Mouse (Mus musculus) limb, embryonic 15.5 days (tissue): ENCODE measurements at regions not wholly inside any gene's neighbourhood (a gene's known extent, or its start where the extent isn't known, plus 50 kb on each side); places are given as distances from the start of the nearest gene placed in this dataset.
A peak's percentile ranks its signal among the peaks of the same experiment; 100 is the strongest.

Experiments used
- ATAC-seq: fragments of 200-750 bp; cut with Nextera tagmentation; 2 replicates; pipeline ENCODE4 v1.8.0; 2017; ENCODE audit warnings: low read depth, moderate TSS enrichment; ENCODE audit not compliant: insufficient number of reproducible peaks, low FRiP score, low TSS enrichment
- H3K27ac ChIP-seq: fragments of 300-500 bp; sonication (generic); 2 replicates; pipeline ENCODE4 v1.5.1; 2015; ENCODE audit warnings: moderate library complexity, mild to moderate bottlenecking, inconsistent platforms
- H3K27me3 ChIP-seq: fragments of 300-500 bp; sonication (generic); 2 replicates; pipeline ENCODE4 v1.6.1; 2015; ENCODE audit warnings: inconsistent platforms
- H3K36me3 ChIP-seq: fragments of 300-500 bp; sonication (generic); 2 replicates; pipeline ENCODE4 v1.6.1; 2015; ENCODE audit warnings: inconsistent platforms
- H3K4me1 ChIP-seq: fragments of 300-500 bp; sonication (generic); 2 replicates; pipeline ENCODE4 v1.6.1; 2015; ENCODE audit warnings: inconsistent platforms
- H3K4me2 ChIP-seq: fragments of 300-500 bp; sonication (generic); 2 replicates; pipeline ENCODE4 v1.6.1; 2015; ENCODE audit warnings: mild to moderate bottlenecking, inconsistent platforms
- H3K4me3 ChIP-seq: fragments of 300-500 bp; sonication (generic); 2 replicates; pipeline ENCODE4 v1.5.1; 2015; ENCODE audit warnings: mild to moderate bottlenecking, inconsistent platforms
- H3K9ac ChIP-seq: fragments of 300-500 bp; sonication (generic); 2 replicates; pipeline ENCODE4 v1.6.1; 2015; ENCODE audit warnings: inconsistent platforms
- H3K9me3 ChIP-seq: fragments of 300-500 bp; sonication (generic); 2 replicates; pipeline ENCODE4 v1.6.1; 2016; ENCODE audit warnings: inconsistent platforms
- WGBS: fragments of 180-500 bp; shearing (Covaris S2); methylation state at CpG from one replicate; pipeline ENCODE4 v1.1.7; 2015; 5-methylcytosine and 5-hydroxymethylcytosine counted together

- H3K9me3 ChIP-seq, result no peaks in the 10 kb centered on the region
- H3K36me3 ChIP-seq, result no peaks in the 10 kb centered on the region
- no peaks in the 10 kb centered on the region for H3K27me3 ChIP-seq
- H3K27ac ChIP-seq, result no peak overlapping the region
- H3K4me1 ChIP-seq, result no peaks in the 10 kb centered on the region
- no peak overlapping the region for H3K4me3 ChIP-seq
- H3K9ac ChIP-seq, result no peak overlapping the region
- WGBS, result 83% methylated on average over 2 of the region's 2 CpGs
- no peak overlapping the region for H3K4me2 ChIP-seq
- no peak for ATAC-seq
Observed at GRCm38 (mm10) chr1:71917021-71917420, 264.0 kb upstream of the Fn1 start.

GRCm38 (mm10) chr1:71914439-71914838 is 261.4 kb upstream of the Fn1 start:
- Histone ChIP-seq H3K4me1 (peaks cover 2% of the 10 kb centered on the region; the same call in 1 of the 2 replicates), H3K4me2 (no peak overlapping the region), H3K9me3 (no peaks in the 10 kb centered on the region), H3K36me3 (no peaks in the 10 kb centered on the region), H3K9ac (no peak overlapping the region), H3K27me3 (no peaks in the 10 kb centered on the region), H3K4me3 (no peak overlapping the region), H3K27ac (no peak overlapping the region)
- no peak for ATAC-seq
- 68% methylated on average over 3 of the region's 3 CpGs for WGBS

GRCm38 (mm10) chr1:71913221-71913620 is 260.2 kb upstream of the Fn1 start:
- H3K27ac ChIP-seq, result no peak overlapping the region
- no peak for ATAC-seq
- H3K27me3 ChIP-seq, result no peaks in the 10 kb centered on the region
- no peaks in the 10 kb centered on the region for H3K9me3 ChIP-seq
- H3K36me3 ChIP-seq, result no peaks in the 10 kb centered on the region
- H3K4me1 ChIP-seq, result peaks cover 3% of the 10 kb centered on the region; the same call in 1 of the 2 replicates
- H3K9ac ChIP-seq, result no peak overlapping the region
- no peak overlapping the region for H3K4me2 ChIP-seq
- 60% methylated on average over 5 of the region's 5 CpGs for WGBS
- no peak overlapping the region for H3K4me3 ChIP-seq

GRCm38 (mm10) chr1:71912441-71912840 is 259.4 kb upstream of the Fn1 start:
- 34% methylated on average over 2 of the region's 3 CpGs for WGBS
- no peak overlapping the region for H3K4me3 ChIP-seq
- no peaks in the 10 kb centered on the region for H3K9me3 ChIP-seq
- H3K27ac ChIP-seq, result no peak overlapping the region
- H3K4me1 ChIP-seq, result peaks cover 3% of the 10 kb centered on the region; the same call in 1 of the 2 replicates
- no peak overlapping the region for H3K4me2 ChIP-seq
- H3K27me3 ChIP-seq, result no peaks in the 10 kb centered on the region
- no peaks in the 10 kb centered on the region for H3K36me3 ChIP-seq
- no peak for ATAC-seq
- no peak overlapping the region for H3K9ac ChIP-seq

- H3K36me3 ChIP-seq, result no peaks in the 10 kb centered on the region
- WGBS, result 70% methylated on average over 1 of the region's 1 CpGs
- H3K4me2 ChIP-seq, result no peak overlapping the region
- no peak overlapping the region for H3K4me3 ChIP-seq
- H3K9me3 ChIP-seq, result no peaks in the 10 kb centered on the region
- no peak overlapping the region for H3K9ac ChIP-seq
- no peak overlapping the region for H3K27ac ChIP-seq
- peaks cover 3% of the 10 kb centered on the region; the same call in 1 of the 2 replicates for H3K4me1 ChIP-seq
- H3K27me3 ChIP-seq, result no peaks in the 10 kb centered on the region
- no peak for ATAC-seq
Observed at GRCm38 (mm10) chr1:71910125-71910524, 257.1 kb upstream of the Fn1 start.

GRCm38 (mm10) chr1:71909508-71910124 is 256.6 kb upstream of the Fn1 start:
- H3K4me2 ChIP-seq, result no peak overlapping the region
- H3K4me1 ChIP-seq, result peaks cover 3% of the 10 kb centered on the region; the same call in 1 of the 2 replicates
- H3K36me3 ChIP-seq, result no peaks in the 10 kb centered on the region
- 44% methylated on average over 11 of the region's 11 CpGs for WGBS
- H3K27me3 ChIP-seq, result no peaks in the 10 kb centered on the region
- ATAC-seq, result no peak
- H3K9me3 ChIP-seq, result no peaks in the 10 kb centered on the region
- peak overlapping the region; percentile 48; the same call in 1 of the 2 replicates for H3K27ac ChIP-seq
- no peak overlapping the region for H3K9ac ChIP-seq
- no peak overlapping the region for H3K4me3 ChIP-seq

GRCm38 (mm10) chr1:71904376-71904948 is 251.5 kb upstream of the Fn1 start:
- Histone ChIP-seq H3K36me3 (no peaks in the 10 kb centered on the region), H3K4me1 (peaks cover under 1% of the 10 kb centered on the region; the same call in 1 of the 2 replicates), H3K9me3 (no peaks in the 10 kb centered on the region), H3K9ac (no peak overlapping the region), H3K4me2 (no peak overlapping the region), H3K4me3 (no peak overlapping the region), H3K27me3 (no peaks in the 10 kb centered on the region), H3K27ac (no peak overlapping the region)
- 73% methylated on average over 4 of the region's 4 CpGs for WGBS
- no peak for ATAC-seq

GRCm38 (mm10) chr1:71900106-71901074 is 247.4 kb upstream of the Fn1 start:
- H3K27ac ChIP-seq, result no peak overlapping the region
- H3K4me1 ChIP-seq, result peaks cover 11% of the 10 kb centered on the region; the same call in 1 of the 2 replicates
- H3K27me3 ChIP-seq, result no peaks in the 10 kb centered on the region
- H3K36me3 ChIP-seq, result no peaks in the 10 kb centered on the region
- no peak overlapping the region for H3K4me2 ChIP-seq
- no peaks in the 10 kb centered on the region for H3K9me3 ChIP-seq
- H3K4me3 ChIP-seq, result no peak overlapping the region
- ATAC-seq, result no peak
- H3K9ac ChIP-seq, result no peak overlapping the region
- 65% methylated on average over 8 of the region's 9 CpGs for WGBS

- WGBS, result 76% methylated on average over 8 of the region's 8 CpGs
- Histone ChIP-seq H3K36me3 (no peaks in the 10 kb centered on the region), H3K4me1 (peaks cover 11% of the 10 kb centered on the region; the same call in 1 of the 2 replicates), H3K27me3 (no peaks in the 10 kb centered on the region), H3K4me3 (no peak overlapping the region), H3K9ac (no peak overlapping the region), H3K9me3 (no peaks in the 10 kb centered on the region), H3K27ac (no peak overlapping the region), H3K4me2 (no peak overlapping the region)
- no peak for ATAC-seq
Observed at GRCm38 (mm10) chr1:71899128-71899527, 246.1 kb upstream of the Fn1 start.

- H3K27ac ChIP-seq, result no peak overlapping the region
- peaks cover 17% of the 10 kb centered on the region for H3K4me1 ChIP-seq
- no peaks in the 10 kb centered on the region for H3K36me3 ChIP-seq
- no peak overlapping the region for H3K4me3 ChIP-seq
- WGBS, result 82% methylated on average over 6 of the region's 6 CpGs
- no peaks in the 10 kb centered on the region for H3K9me3 ChIP-seq
- no peak overlapping the region for H3K4me2 ChIP-seq
- no peaks in the 10 kb centered on the region for H3K27me3 ChIP-seq
- H3K9ac ChIP-seq, result no peak overlapping the region
- no peak for ATAC-seq
Observed at GRCm38 (mm10) chr1:71898198-71898597, 245.2 kb upstream of the Fn1 start.

GRCm38 (mm10) chr1:71897464-71898051 is 244.6 kb upstream of the Fn1 start:
- ATAC-seq, result no peak
- Histone ChIP-seq H3K9me3 (no peaks in the 10 kb centered on the region), H3K9ac (no peak overlapping the region), H3K27me3 (no peaks in the 10 kb centered on the region), H3K27ac (peak overlapping the region; percentile 13; the same call in 1 of the 2 replicates), H3K4me1 (peaks cover 18% of the 10 kb centered on the region), H3K4me2 (no peak overlapping the region), H3K36me3 (no peaks in the 10 kb centered on the region), H3K4me3 (no peak overlapping the region)
- WGBS, result 53% methylated on average over 8 of the region's 8 CpGs
